25 mouse cellular contexts compared by ENCODE assay signal in genomic region chr4:70221370-70221769, GRCm38 (mm10).
A peak's percentile ranks its signal among the peaks of the same experiment; 100 is the strongest.
DNase-seq lines count a peak whose midpoint lies in the region; ATAC-seq and TF ChIP-seq lines count a peak whose summit lies in the region.
"Had no signal": no experiment of that assay in that cellular context is flagged by ENCODE, and none has a peak within 500 bp of the region (broad histone marks: within the 10 kb centered on the region; RNA-seq: fewer than 3 reads in every experiment).

No protein-coding gene starts in this region.

- TF ChIP-seq POLR2A in MEL (IDR thresholded peaks at IDR 0.05; ENCODE audit: control insufficient read depth in 1 of 2, insufficient read depth in 1 of 2, low read depth in 1 of 2, low read length in 2 of 2, poor library complexity in 1 of 2) = no peak

- H3K4me3 ChIP-seq in hindbrain, embryonic 16.5 days (ENCODE audit: low read length) = no peak overlapping the region
- H3K4me3 ChIP-seq in hindbrain, embryonic 12.5 days = no peak overlapping the region
- H3K4me3 ChIP-seq in liver, embryonic 16.5 days (ENCODE audit: low read depth, low read length) = no peak overlapping the region
- H3K4me3 ChIP-seq in MEL (ENCODE audit: control insufficient read depth in 1 of 2, insufficient read depth in 1 of 2, low read depth in 2 of 2, low read length in 2 of 2) = no peak overlapping the region
- no peak overlapping the region for H3K4me3 ChIP-seq in limb, embryonic 15.5 days
- H3K4me3 ChIP-seq: embryonic facial prominence, embryonic 12.5 days; heart, embryonic 15.5 days had no signal

- no peaks in the 10 kb centered on the region for H3K79me2 ChIP-seq in MEL (ENCODE audit: control insufficient read depth, insufficient read depth, low read length, poor library complexity)

- H3K36me3 ChIP-seq in hindbrain, embryonic 16.5 days (ENCODE audit: control insufficient read depth, insufficient read depth, low read length) = peaks cover 8% of the 10 kb centered on the region
- peaks cover 51% of the 10 kb centered on the region for H3K36me3 ChIP-seq in hindbrain, embryonic 12.5 days
- peaks cover 3% of the 10 kb centered on the region; the same call in 1 of the 2 replicates for H3K36me3 ChIP-seq in liver, embryonic 16.5 days (ENCODE audit: control insufficient read depth, insufficient read depth)
- H3K36me3 ChIP-seq in MEL (ENCODE audit: control insufficient read depth in 1 of 2, insufficient read depth in 2 of 2, low read length in 2 of 2) = no peaks in the 10 kb centered on the region; a peak in 1 of 4 replicates
- peaks cover 29% of the 10 kb centered on the region; the same call in 1 of the 2 replicates for H3K36me3 ChIP-seq in limb, embryonic 15.5 days

- TF ChIP-seq RAD21 in MEL (IDR thresholded peaks at IDR 0.05; ENCODE audit: low read depth, low read length) = no peak

- 93% methylated on average over 1 of the region's 1 CpGs for WGBS in hindbrain, embryonic 16.5 days
- WGBS in hindbrain, embryonic 12.5 days = 88% methylated on average over 1 of the region's 1 CpGs
- WGBS in liver, embryonic 16.5 days (ENCODE audit: insufficient replicate concordance) = 38% methylated on average over 1 of the region's 1 CpGs
- 86% methylated on average over 1 of the region's 1 CpGs for WGBS in limb, embryonic 15.5 days

- TF ChIP-seq EP300 in MEL (IDR thresholded peaks at IDR 0.05; ENCODE audit: low read depth in 1 of 2, low read length in 2 of 2) = no peak

- ATAC-seq in hindbrain, embryonic 16.5 days = peak; percentile 6; the same call in 1 of the 2 replicates
- ATAC-seq in hindbrain, embryonic 12.5 days (ENCODE audit: low FRiP score) = no peak
- peak; percentile 41 for ATAC-seq in liver, embryonic 16.5 days (ENCODE audit: low read depth)
- ATAC-seq in limb, embryonic 15.5 days (ENCODE audit: insufficient number of reproducible peaks, low FRiP score, low TSS enrichment, low read depth) = no peak
- ATAC-seq: forebrain, postnatal 0 days had no signal

- no peak overlapping the region for H3K4me2 ChIP-seq in hindbrain, embryonic 16.5 days (ENCODE audit: low read length)
- H3K4me2 ChIP-seq in hindbrain, embryonic 12.5 days (replicated peaks) = no peak overlapping the region
- H3K4me2 ChIP-seq in liver, embryonic 16.5 days (ENCODE audit: low read depth, low read length) = no peak overlapping the region
- H3K4me2 ChIP-seq in limb, embryonic 15.5 days = no peak overlapping the region
- H3K4me2 ChIP-seq: embryonic facial prominence, embryonic 12.5 days; heart, embryonic 15.5 days; midbrain, embryonic 11.5 days had no signal

- H3K9me3 ChIP-seq in hindbrain, embryonic 16.5 days (ENCODE audit: control insufficient read depth, low read length) = no peaks in the 10 kb centered on the region
- no peaks in the 10 kb centered on the region for H3K9me3 ChIP-seq in hindbrain, embryonic 12.5 days (replicated peaks)
- no peaks in the 10 kb centered on the region for H3K9me3 ChIP-seq in liver, embryonic 16.5 days (replicated peaks; ENCODE audit: control insufficient read depth, low read length)
- H3K9me3 ChIP-seq in MEL (replicated peaks; ENCODE audit: insufficient read depth, low read length) = no peaks in the 10 kb centered on the region
- no peaks in the 10 kb centered on the region for H3K9me3 ChIP-seq in limb, embryonic 15.5 days
- H3K9me3 ChIP-seq: embryonic facial prominence, embryonic 12.5 days; heart, embryonic 15.5 days had no signal

- TF ChIP-seq CTCF in MEL (IDR thresholded peaks at IDR 0.05 in 2 of 3, conservative IDR thresholded peaks at IDR 0.05 in 1 of 3; ENCODE audit: control insufficient read depth in 1 of 3, insufficient read depth in 1 of 3, low read depth in 2 of 3, low read length in 3 of 3, poor library complexity in 1 of 3, severe bottlenecking in 1 of 3) = no peak

- DNase-seq in liver (no peak), MEL (ENCODE audit: low read depth, low spot score) (peak; percentile 12)
- DNase-seq in urinary bladder, postnatal 10 days (ENCODE audit: low spot score) = no peak
- DNase-seq: adrenal gland, adult 8-10 months; cerebellum, adult 18-20 months; cerebellum, postnatal 25 days; forebrain, postnatal 0 days; gastrocnemius, postnatal 25 days; kidney, adult 18-20 months; kidney, postnatal 25 days; layer of hippocampus, adult 9-11 months; lung, postnatal 4 days; right cerebral cortex, postnatal 14 days; thymus, adult 2 months; thymus, postnatal 4 days had no signal

- H3K4me1 ChIP-seq in hindbrain, embryonic 16.5 days (ENCODE audit: control insufficient read depth, insufficient read depth, low read depth, low read length) = peaks cover 5% of the 10 kb centered on the region
- H3K4me1 ChIP-seq in hindbrain, embryonic 12.5 days = peaks cover 20% of the 10 kb centered on the region; the same call in 1 of the 2 replicates
- H3K4me1 ChIP-seq in liver, embryonic 16.5 days (ENCODE audit: control insufficient read depth, low read depth, low read length) = peaks cover 5% of the 10 kb centered on the region; the same call in 1 of the 2 replicates
- no peaks in the 10 kb centered on the region; a peak in 1 of 4 replicates for H3K4me1 ChIP-seq in MEL (ENCODE audit: control insufficient read depth in 1 of 2, insufficient read depth in 2 of 2, low read length in 2 of 2)
- peaks cover 9% of the 10 kb centered on the region; the same call in 1 of the 2 replicates for H3K4me1 ChIP-seq in limb, embryonic 15.5 days

- no peak overlapping the region for H3K9ac ChIP-seq in hindbrain, embryonic 16.5 days (ENCODE audit: low read depth, low read length)
- no peak overlapping the region for H3K9ac ChIP-seq in hindbrain, embryonic 12.5 days
- no peak overlapping the region for H3K9ac ChIP-seq in liver, embryonic 16.5 days (ENCODE audit: low read depth, low read length)
- no peak overlapping the region for H3K9ac ChIP-seq in MEL (ENCODE audit: control insufficient read depth, low read depth, low read length, poor library complexity, severe bottlenecking)
- no peak overlapping the region for H3K9ac ChIP-seq in limb, embryonic 15.5 days
- H3K9ac ChIP-seq: embryonic facial prominence, embryonic 12.5 days; forebrain, postnatal 0 days; heart, embryonic 15.5 days; liver, embryonic 14.5 days had no signal

- no peaks in the 10 kb centered on the region for H3K27me3 ChIP-seq in hindbrain, embryonic 16.5 days (replicated peaks; ENCODE audit: control insufficient read depth, insufficient read depth, low read length)
- H3K27me3 ChIP-seq in hindbrain, embryonic 12.5 days = no peaks in the 10 kb centered on the region
- no peaks in the 10 kb centered on the region for H3K27me3 ChIP-seq in liver, embryonic 16.5 days (ENCODE audit: control insufficient read depth, insufficient read depth, low read depth, low read length)
- no peaks in the 10 kb centered on the region for H3K27me3 ChIP-seq in MEL (ENCODE audit: control insufficient read depth in 1 of 2, insufficient read depth in 2 of 2, low read length in 2 of 2)
- H3K27me3 ChIP-seq in limb, embryonic 15.5 days = no peaks in the 10 kb centered on the region
- H3K27me3 ChIP-seq: embryonic facial prominence, embryonic 12.5 days; heart, embryonic 15.5 days; Patski had no signal

- H3K27ac ChIP-seq in hindbrain, embryonic 16.5 days (ENCODE audit: low read depth, low read length) = no peak overlapping the region
- no peak overlapping the region for H3K27ac ChIP-seq in hindbrain, embryonic 12.5 days
- H3K27ac ChIP-seq in liver, embryonic 16.5 days (ENCODE audit: low read length) = no peak overlapping the region
- no peak overlapping the region for H3K27ac ChIP-seq in MEL (ENCODE audit: control insufficient read depth, low read depth, low read length)
- peak overlapping the region; percentile 11; the same call in 1 of the 2 replicates for H3K27ac ChIP-seq in limb, embryonic 15.5 days
- H3K27ac ChIP-seq: heart, embryonic 15.5 days; liver, embryonic 14.5 days; stomach, postnatal 0 days had no signal

TF ChIP-seq in MEL, 35 proteins besides CTCF, POLR2A, EP300 and RAD21:
- TF ChIP-seq KAT2A (conservative IDR thresholded peaks at IDR 0.05; ENCODE audit: low read depth, low read length) (no peak), SIN3A (IDR thresholded peaks at IDR 0.05; ENCODE audit: low read length) (no peak), GATA1 (IDR thresholded peaks at IDR 0.05; ENCODE audit: low read depth, low read length) (no peak), SMC3 (IDR thresholded peaks at IDR 0.05; ENCODE audit: low read depth, low read length) (no peak), MYB (IDR thresholded peaks at IDR 0.05; ENCODE audit: low read depth, low read length) (no peak), ZKSCAN1 (IDR thresholded peaks at IDR 0.05; ENCODE audit: low read depth, low read length) (no peak), NRF1 (IDR thresholded peaks at IDR 0.05; ENCODE audit: insufficient read depth, low read depth, low read length, poor library complexity, severe bottlenecking) (no peak), USF1 (IDR thresholded peaks at IDR 0.05; ENCODE audit: low read depth, low read length) (no peak), MXI1 (IDR thresholded peaks at IDR 0.05; ENCODE audit: low read depth, low read length) (no peak), RCOR1 (IDR thresholded peaks at IDR 0.05; ENCODE audit: low read depth, low read length) (no peak), UBTF (IDR thresholded peaks at IDR 0.05; ENCODE audit: borderline replicate concordance, insufficient read depth, low read depth, low read length) (no peak), POLR2AphosphoS5 (IDR thresholded peaks at IDR 0.05; ENCODE audit: borderline replicate concordance, low read depth, low read length) (no peak), POLR2AphosphoS2 (IDR thresholded peaks at IDR 0.05; ENCODE audit: low read length) (no peak), USF2 (IDR thresholded peaks at IDR 0.05; ENCODE audit: borderline replicate concordance in 1 of 2, insufficient read depth in 1 of 2, low read depth in 1 of 2, low read length in 2 of 2) (no peak)

Comparison
In these comparisons a context has a peak if more than half of its experiments do, and no peak if none do; other contexts are left out.
1. ATAC-seq: peak in hindbrain, embryonic 16.5 days (single experiment) and liver, embryonic 16.5 days (single experiment); none in hindbrain, embryonic 12.5 days (single experiment) and limb, embryonic 15.5 days (single experiment).